Mouse (Mus musculus) ovary, adult 18-20 months (tissue): ENCODE measurements around the gene Chit1.

Source experiments
- DNase-seq: peaks from one replicate; pipeline ENCODE4 v3.0.0; 2022; ENCODE audit warnings: low spot score, mixed read lengths

Chit1 gene

DNA sequence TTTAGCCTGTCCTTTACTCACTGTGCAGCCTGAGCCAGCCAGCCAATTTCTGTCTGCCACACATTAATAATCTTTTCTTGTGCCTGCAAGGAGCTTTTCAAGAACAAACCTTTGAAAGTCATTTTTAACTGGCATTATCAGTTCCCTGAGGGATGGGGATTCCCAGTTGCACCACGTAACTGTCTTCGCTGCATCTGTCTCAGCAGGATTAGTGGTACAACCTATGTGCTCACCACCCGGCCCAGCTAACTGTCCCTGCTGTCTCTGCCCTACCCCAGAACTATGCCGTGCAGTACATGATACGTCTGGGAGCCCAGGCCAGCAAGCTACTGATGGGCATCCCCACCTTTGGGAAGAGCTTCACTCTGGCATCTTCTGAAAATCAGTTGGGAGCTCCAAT is 77.2 kb downstream of the Chit1 start:
- no peak for DNase-seq

DNA sequence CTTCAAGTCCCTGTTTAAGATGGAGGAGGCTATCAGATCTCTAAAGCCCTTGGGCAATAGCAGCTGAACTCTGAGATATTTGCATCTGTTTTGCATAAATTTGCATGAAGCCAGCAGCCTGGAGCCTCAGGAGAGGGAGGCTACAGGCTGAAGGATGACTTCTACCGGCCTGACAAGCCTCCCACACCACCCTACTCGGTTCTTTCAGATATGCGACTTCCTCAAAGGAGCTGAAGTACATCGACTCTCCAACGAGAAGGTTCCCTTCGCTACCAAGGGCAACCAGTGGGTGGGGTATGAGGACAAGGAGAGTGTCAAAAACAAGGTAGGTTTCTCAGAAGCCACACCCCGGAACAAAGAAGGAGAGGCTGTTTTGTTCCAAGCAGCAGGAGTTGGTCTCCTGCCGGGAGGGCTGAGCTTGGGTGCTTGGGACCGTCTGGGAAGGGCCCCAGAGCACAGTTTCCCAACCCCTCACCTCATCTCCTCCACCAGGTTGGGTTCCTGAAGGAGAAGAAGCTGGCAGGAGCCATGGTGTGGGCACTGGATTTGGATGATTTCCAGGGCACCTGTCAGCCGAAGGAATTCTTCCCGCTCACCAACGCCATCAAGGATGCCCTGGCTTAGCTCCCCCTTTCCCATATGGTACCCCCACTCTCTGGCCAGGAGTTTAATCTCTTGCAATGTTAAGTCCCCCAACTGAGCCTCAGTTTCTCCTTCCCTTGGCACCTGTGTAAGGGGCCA is 78.1 kb downstream of the Chit1 start:
- no peak for DNase-seq

DNA sequence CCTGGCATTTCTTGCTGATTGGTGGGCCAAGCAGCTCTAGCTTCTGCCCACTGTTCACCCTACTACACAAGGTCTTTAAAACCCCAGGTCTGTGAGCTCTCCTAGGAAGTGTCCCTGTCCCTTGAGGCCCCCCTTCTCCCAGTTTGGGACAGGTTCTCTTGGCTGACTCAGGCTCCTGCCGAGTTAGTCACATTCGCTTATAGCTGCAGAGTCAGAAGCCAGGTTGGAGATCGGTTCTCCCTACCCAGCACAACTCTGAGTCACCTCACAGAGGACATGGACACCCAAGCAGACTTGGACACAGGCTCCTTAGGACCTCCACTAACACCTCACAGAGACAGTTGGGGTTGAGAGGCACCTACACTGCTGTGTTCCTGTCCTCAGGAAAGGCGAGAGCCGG is 80.2 kb downstream of the Chit1 start:
- no peak for DNase-seq

DNA sequence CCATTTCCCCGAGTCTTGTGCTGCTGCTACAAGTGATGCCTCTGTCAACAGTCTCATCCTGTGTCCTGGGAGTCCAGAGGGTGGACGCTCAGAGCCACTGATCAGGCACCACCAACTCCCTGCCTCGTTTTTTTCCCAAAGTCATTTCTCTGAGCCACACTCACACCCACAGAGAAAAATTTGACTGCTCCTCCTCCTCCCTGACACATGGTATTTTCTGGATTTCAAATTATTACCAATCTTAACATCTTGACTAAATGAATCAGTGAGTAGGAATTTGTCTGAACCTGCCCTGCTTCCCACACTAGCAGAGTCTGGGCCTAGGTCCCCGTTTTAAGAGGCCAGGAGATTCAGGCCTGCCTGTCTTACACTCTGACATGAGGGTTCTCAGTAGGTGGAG is 81.0 kb downstream of the Chit1 start:
- DNase-seq = no peak

DNA sequence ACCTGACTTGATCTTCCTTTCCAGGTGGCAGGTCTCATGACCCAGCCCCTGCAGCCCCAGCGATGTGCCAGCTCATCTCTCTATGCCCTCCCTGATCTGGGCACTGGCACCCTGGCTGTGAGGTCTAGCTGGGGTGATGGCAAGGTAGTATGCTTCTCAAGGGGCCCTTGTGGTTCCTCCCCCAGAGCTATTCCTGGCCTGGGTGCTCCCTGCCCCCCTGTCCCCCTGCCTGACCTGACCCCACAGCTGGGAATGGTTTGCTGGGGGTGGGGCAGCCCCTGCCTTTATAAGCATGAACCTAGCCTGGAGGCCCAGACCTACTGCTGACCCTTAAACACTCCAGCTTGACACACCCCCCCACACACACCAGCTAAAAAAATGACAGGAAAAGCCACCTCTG is 82.1 kb downstream of the Chit1 start, which contains the start of gene Mybph:
Gene Mybph (plus strand): TSS at position 323 of the 400 bp plus-strand sequence.
- no peak for DNase-seq

DNA sequence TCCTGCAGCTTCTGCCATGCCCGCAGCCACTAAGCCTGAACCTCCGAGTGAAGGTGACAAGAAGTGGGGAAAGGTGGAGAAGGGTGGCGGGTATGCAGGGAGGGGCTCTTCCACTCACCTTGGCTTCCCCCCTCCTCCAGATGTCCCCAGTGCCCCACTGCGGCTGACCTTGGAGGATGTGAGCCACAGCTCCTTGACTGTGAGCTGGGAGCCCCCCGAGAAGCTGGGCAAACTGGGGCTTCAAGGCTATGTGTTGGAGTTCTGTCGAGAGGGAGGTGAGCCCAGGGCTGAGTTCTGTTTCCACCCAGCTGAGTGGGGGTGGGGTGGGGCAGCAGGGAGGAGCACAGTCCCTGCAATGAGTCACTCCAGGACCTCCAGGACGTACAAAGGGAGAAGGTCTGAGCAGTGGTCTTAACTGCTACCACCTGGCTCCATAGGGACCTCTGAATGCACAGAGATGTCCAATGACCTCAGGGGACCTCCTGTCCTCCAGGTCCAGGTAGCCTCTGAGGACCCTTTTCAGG is 82.7 kb downstream of the Chit1 start:
- DNase-seq = no peak

DNA sequence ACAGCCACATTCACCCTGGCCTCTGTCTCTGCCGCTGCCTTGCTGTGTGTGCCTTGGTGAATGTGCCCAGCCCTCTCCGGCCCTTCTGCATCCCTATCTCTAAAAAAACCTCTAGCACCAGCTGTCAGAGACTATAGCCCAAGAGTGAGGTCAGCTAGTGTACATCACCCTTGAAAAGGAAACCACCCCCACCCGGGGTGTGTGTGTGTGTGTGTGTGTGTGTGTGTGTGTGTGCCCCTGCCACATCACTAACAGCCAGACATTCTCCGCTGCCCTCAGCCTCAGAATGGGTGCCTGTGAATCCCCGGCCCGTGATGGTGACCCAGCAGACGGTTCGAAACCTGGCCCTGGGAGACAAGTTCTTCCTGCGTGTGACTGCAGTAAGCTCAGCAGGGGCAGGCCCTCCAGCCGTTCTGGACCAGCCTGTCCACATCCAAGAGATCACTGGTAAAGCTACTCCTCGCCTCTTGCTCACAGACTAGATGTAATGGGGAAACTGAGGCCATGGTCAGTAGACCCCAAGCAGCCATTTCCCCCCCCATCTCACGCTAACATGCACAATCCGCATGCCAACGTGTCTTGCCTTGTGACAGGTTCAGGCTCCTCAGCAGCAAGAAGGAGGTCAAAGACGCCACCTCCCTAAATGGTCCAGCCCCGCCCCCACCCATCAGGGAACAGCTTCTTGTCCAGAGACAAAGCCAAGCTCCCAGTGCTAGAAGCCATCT is 83.4 kb downstream of the Chit1 start:
- no peak for DNase-seq

DNA sequence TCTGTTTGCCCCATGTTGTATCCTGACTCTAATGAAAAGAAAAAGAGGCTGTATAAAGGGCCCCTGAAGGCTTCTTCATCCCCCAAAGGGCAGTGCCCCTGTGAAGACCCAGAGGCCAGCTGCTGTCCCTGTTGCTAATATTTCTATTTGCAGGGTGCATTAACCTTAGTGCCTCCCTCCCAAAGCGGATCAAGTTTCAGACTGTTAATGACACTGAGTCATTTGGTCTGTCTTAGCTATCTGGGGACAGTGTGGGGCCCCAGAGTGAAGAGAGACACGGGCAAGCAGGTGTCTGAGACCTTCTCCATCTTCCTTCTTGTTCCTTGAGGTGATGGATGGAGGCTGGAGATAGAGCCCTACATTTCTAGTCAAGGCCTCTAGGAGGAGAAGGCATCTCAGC is 84.1 kb downstream of the Chit1 start:
- no peak for DNase-seq

DNA sequence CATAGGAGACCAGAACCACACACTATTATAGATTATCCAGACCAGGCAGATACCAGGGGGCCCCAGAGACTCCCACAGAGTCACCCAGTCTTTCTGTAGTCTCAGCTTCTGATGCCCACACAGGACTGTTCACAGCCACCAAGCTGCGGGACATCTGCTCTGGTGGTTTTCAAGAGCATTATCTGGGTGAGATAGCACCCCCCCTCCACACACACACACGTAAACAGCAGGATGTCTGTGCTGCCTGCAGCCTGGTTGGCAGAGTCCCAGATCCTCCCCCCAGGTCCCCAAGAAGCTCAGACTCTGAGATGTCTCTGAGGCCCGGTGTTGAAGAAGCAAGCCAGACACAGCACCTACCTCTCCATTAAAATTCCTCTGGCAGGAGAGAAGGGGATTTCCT is 84.5 kb downstream of the Chit1 start:
- DNase-seq = no peak

DNA sequence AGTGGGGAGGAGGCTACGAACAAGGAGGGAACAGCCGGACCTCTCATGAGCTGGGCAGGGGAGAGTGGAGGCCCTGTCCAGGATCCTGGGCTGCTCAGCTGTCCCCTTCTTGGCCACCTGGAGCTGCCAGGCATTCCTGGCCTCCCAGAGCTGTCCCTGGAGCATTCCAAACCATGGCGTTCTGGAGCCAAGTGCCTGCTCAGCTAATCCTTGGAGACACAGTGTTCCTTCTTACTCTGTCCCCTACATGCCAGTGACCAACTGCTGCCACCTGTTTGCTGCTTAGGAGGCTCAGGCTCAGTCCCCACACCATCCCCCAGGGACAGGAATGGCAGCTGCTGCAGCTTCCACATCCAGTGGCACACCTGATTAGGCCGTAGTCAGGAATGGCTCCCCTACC is 84.9 kb downstream of the Chit1 start:
- DNase-seq = no peak

DNA sequence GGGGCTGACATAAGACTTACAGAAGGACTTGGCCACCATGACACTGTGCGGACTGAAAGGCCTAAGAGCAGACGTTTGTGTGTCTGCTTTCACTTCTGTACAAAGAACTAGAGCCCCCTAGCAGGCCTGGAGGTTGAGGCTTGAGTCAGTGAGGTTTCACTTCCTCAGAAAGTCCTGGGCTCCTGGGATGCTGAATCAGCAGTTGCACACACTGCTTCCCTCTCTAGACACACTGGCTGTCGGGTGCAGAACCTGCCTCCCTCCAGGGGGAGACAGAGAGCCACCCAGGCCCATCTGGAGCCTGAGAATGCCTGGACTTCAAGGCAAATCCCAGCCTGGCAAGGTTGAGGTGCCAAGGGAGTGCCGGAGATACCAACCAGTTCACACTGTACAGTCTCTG is 85.3 kb downstream of the Chit1 start:
- DNase-seq = peak; percentile 56

DNA sequence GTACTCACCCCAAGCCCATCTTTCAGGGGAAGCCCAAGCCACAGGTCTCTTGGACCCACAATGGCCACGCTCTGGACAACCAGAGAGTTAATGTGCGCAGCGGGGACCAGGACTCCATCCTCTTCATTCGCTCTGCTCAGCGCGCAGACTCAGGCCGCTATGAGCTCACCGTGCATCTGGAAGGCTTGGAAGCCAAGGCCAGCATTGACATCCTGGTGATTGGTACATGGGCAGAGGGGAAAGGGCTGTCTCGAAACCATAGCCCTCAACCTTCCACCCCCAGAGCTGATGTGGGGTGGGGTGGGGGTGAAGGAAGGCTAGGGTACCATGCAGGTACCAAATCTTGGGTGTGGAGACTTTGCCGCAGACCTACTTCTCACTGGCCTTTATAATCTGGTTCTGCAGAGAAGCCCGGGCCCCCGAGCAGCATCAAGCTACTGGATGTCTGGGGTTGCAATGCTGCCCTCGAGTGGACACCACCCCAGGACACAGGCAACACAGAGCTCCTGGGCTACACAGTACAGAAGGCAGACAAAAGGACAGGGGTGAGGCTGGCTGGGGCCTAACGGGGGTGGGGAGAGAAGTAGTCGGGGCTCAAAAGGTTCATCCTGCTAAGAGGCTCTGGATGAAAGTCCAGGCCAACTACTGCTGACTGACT is 86.4 kb downstream of the Chit1 start:
- DNase-seq = no peak

DNA sequence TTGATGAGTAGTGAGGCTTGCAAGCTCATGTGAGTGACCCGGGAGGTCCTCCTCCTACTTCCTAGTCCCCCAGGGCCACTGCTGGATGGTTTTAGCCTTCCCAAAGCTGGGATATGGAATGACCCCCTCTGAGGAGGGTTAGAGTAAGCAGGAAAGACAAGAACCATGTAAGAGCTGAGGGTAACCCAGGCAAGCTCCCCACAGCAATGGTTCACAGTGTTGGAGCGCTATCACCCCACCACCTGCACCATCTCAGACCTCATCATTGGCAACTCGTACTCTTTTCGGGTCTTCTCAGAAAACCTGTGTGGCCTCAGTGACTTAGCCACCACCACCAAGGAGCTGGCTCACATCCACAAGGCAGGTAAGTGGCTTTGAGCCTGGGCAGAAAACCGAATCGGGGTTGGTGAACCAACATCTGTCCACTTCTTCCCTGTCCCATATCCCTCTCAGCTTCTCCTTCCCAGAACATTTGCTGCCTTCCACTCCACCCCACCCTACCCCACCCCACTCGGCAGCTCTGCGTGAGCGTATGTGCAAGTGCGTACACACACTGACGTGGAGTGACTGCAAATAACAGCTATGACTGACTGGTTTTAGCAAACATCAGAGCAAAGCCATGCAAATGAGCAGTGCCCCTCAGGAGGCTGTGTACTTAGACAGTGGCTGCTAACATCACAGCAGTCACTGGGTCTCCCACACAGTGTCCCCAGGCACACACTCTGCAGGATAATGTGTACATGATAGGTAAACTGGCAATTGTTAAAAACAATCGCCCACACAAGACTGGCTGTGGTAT is 87.4 kb downstream of the Chit1 start:
- DNase-seq = no peak

DNA sequence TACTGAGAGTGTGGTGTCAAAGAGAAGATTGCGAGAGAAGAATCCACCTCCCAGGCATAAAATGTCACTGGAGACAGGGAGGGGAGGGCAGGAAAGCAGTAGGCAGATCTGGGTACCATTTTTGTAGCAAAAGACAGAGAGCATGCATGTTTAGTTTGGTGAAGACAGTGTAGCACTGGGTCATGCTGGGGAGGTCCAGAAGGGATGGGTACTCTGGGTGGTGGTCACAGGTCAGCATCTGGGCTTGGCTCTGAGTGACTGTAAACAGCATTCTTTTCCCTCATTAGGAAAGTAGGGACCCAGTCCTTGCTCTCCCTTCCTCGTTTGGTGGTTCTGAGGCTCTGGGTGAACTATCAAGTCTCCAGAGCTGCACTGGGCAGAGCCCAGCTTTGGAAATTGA is 89.4 kb downstream of the Chit1 start:
- no peak for DNase-seq
